Mouse (Mus musculus): Measurements from ENCODE around the gene Atrn. TPM values are rescaled to one million over a fixed set of nuclear protein-coding genes. Genes with fewer than 3 reads are reported as not detected.

The Atrn gene
- polyA plus RNA-seq, 1 experiment: 6.8 TPM

DNA sequence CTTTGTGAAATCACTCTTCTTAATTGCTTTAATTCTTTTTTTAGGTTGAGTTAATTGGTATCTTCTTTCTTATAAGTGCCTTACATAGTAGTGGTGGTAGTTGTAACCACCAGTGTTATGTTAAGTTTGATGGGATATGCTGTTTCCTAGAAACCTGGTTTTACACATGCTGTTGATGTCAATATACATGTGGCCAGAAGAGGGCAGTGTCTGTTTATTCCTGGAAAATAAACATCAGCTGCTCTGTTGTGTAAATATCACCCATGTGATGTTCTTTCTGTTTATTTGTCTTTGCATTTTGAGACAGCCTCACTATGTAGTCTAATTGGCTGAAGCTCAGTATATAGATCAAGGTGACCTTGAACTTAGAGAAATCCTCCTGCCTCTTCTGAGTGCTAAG is 55.6 kb downstream of the Atrn start:
- Histone ChIP-seq H3K4me2 (ENCODE audit: low read depth) (no peak overlapping the region), H3K27me3 (ENCODE audit: control insufficient read depth, insufficient read depth, insufficient read length) (no peaks in the 10 kb centered on the region), H3K79me2 (ENCODE audit: control insufficient read depth, insufficient read depth) (no peaks in the 10 kb centered on the region), H3K4me3 (no peak overlapping the region), H3ac (ENCODE audit: control insufficient read depth, insufficient read length) (no peak overlapping the region), H3K36me3 (ENCODE audit: control insufficient read depth, insufficient read depth) (peaks cover 7% of the 10 kb centered on the region)
- TF ChIP-seq MYOG (IDR thresholded peaks at IDR 0.05; ENCODE audit: control insufficient read depth in 1 of 3, insufficient read depth in 1 of 3, insufficient read length in 2 of 3, low read depth in 2 of 3): no peak
- TF ChIP-seq POLR2AphosphoS2 (IDR thresholded peaks at IDR 0.05; ENCODE audit: insufficient read length, low read depth): no peak

DNA sequence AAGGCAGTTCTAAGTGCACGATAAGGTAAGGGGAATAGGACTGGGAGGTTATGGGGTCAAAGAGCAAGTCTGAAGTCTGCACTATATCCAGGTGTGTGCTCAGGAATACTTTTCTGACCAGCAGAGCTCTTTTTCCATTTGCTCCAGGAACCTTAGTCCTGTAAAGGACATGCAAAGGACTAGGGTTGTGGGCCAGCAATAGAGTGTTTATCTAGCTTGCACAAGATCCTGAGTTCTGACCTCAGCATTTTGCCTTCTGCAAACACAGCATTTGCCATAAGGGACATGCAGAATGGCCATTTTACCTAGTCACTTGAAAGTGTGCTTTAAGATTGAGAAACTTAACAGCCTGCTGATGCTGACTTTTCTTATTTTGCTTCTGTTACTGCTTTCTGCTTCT is 58.7 kb downstream of the Atrn start:
- Histone ChIP-seq H3K4me2 (ENCODE audit: low read depth) (no peak overlapping the region), H3K36me3 (ENCODE audit: control insufficient read depth, insufficient read depth) (no peaks in the 10 kb centered on the region), H3K27me3 (ENCODE audit: control insufficient read depth, insufficient read depth, insufficient read length) (no peaks in the 10 kb centered on the region), H3ac (ENCODE audit: control insufficient read depth, insufficient read length) (no peak overlapping the region), H3K4me3 (no peak overlapping the region), H3K79me2 (ENCODE audit: control insufficient read depth, insufficient read depth) (no peaks in the 10 kb centered on the region)
- TF ChIP-seq TCF3 (IDR thresholded peaks at IDR 0.05; ENCODE audit: insufficient read length, low read depth) (no peak), USF1 (IDR thresholded peaks at IDR 0.05; ENCODE audit: low read depth) (no peak), CEBPB (IDR thresholded peaks at IDR 0.05; ENCODE audit: insufficient read depth, poor library complexity, severe bottlenecking) (no peak)

DNA sequence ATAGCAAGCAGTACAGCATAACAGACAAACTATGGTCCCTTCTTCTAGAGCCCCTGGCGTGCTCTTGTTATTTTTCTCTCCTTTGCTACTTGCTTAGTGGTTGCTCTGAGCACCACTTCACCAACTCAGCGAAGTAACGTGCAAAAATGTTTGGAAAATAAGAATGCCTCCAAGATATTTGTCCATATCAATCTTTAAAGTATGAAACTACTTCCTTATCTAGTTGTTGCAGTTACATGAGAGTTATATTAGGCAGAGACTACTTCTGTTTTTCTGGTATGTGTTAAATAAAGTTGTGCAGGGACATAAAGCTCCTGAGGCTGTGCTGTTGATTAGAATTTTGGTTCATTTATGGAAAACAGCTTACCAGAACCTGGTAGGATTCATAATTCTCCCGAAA is 64.7 kb downstream of the Atrn start:
- no peak overlapping the region for H3K4me3 ChIP-seq
- peaks cover 10% of the 10 kb centered on the region for H3K36me3 ChIP-seq (ENCODE audit: control insufficient read depth, insufficient read depth)
- H3K4me2 ChIP-seq (ENCODE audit: low read depth): no peak overlapping the region
- no peak overlapping the region for H3ac ChIP-seq (ENCODE audit: control insufficient read depth, insufficient read length)
- no peaks in the 10 kb centered on the region for H3K27me3 ChIP-seq (ENCODE audit: control insufficient read depth, insufficient read depth, insufficient read length)
- no peak for TF ChIP-seq USF1 (IDR thresholded peaks at IDR 0.05; ENCODE audit: low read depth)
- TF ChIP-seq SRF (IDR thresholded peaks at IDR 0.05; ENCODE audit: control insufficient read depth, insufficient read length, low read depth): no peak
- no peak for TF ChIP-seq E2F4 (IDR thresholded peaks at IDR 0.05; ENCODE audit: insufficient read depth)
- TF ChIP-seq CEBPB (IDR thresholded peaks at IDR 0.05; ENCODE audit: insufficient read depth, poor library complexity, severe bottlenecking): no peak
- no peak for TF ChIP-seq TCF12 (IDR thresholded peaks at IDR 0.05; ENCODE audit: insufficient read depth, poor library complexity, severe bottlenecking)
- no peak for TF ChIP-seq POLR2A (IDR thresholded peaks at IDR 0.05; ENCODE audit: insufficient read length, low read depth)
- TF ChIP-seq TCF3 (IDR thresholded peaks at IDR 0.05; ENCODE audit: insufficient read length, low read depth): no peak
- no peak for TF ChIP-seq POLR2AphosphoS2 (IDR thresholded peaks at IDR 0.05; ENCODE audit: insufficient read length, low read depth)
- TF ChIP-seq REST (IDR thresholded peaks at IDR 0.05; ENCODE audit: insufficient read depth, insufficient read length): no peak
- no peak for TF ChIP-seq MAX (IDR thresholded peaks at IDR 0.05; ENCODE audit: low read depth)
- H3K79me2 ChIP-seq (ENCODE audit: control insufficient read depth, insufficient read depth): no peaks in the 10 kb centered on the region

DNA sequence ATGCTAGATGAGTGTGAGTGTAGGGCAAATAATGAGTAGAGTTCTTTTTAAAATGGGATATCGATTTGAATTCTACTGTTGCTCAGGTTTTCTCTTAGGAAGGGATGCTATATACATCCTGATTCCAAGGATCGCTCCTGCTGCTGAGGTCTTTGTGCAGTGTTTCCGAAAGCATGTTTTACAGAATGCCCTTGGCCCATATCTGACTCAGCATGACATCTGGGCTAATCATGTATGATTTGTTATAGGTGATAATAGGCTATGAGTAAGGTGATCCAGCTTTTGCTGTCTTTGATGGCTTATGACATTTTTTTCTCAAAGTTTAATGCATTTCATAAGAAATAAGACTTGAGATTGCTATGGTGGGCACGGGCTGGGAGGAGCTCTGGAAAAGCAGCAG is 66.1 kb downstream of the Atrn start:
- no peak overlapping the region for H3K4me2 ChIP-seq (ENCODE audit: low read depth)

DNA sequence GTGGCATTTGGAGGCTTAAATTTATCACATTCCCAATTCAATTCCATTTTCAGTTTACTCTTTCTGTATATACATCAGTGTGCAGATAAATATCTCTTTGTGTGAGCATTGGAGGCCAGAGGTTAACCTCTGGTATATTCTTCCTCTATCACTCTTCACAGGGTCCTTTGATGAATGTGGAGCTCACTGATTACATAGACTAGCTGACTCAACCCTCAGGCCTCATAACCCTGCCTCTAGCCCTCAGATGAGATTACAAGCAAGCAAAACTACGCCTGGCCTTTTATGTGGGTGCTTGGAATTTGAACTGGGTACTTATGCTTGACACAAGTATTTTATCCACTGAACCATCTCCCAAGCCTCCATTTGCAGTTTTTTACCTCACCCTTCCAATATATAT is 68.6 kb downstream of the Atrn start:
- H3K4me3 ChIP-seq: no peak overlapping the region
- H3K4me2 ChIP-seq (ENCODE audit: low read depth): no peak overlapping the region
- H3K79me2 ChIP-seq (ENCODE audit: control insufficient read depth, insufficient read depth): no peaks in the 10 kb centered on the region
- no peak for TF ChIP-seq E2F4 (IDR thresholded peaks at IDR 0.05; ENCODE audit: insufficient read depth)
- no peak for TF ChIP-seq SRF (IDR thresholded peaks at IDR 0.05; ENCODE audit: control insufficient read depth, insufficient read length, low read depth)
- TF ChIP-seq MAX (IDR thresholded peaks at IDR 0.05; ENCODE audit: low read depth): no peak
- TF ChIP-seq TCF12 (IDR thresholded peaks at IDR 0.05; ENCODE audit: insufficient read depth, poor library complexity, severe bottlenecking): no peak
- TF ChIP-seq MYOG (IDR thresholded peaks at IDR 0.05; ENCODE audit: control insufficient read depth in 1 of 3, insufficient read depth in 1 of 3, insufficient read length in 2 of 3, low read depth in 2 of 3): no peak
- no peak for TF ChIP-seq USF1 (IDR thresholded peaks at IDR 0.05; ENCODE audit: low read depth)
- no peak for TF ChIP-seq POLR2A (IDR thresholded peaks at IDR 0.05; ENCODE audit: insufficient read length, low read depth)
- H3K36me3 ChIP-seq (ENCODE audit: control insufficient read depth, insufficient read depth): peaks cover 24% of the 10 kb centered on the region
- H3ac ChIP-seq (ENCODE audit: control insufficient read depth, insufficient read length): no peak overlapping the region
- H3K27me3 ChIP-seq (ENCODE audit: control insufficient read depth, insufficient read depth, insufficient read length): no peaks in the 10 kb centered on the region

More for the DNA sequence above, 66.1 kb downstream of the Atrn start:
- no peak overlapping the region for H3ac ChIP-seq (ENCODE audit: control insufficient read depth, insufficient read length)
- no peak overlapping the region for H3K4me3 ChIP-seq
- no peak for TF ChIP-seq MYOG (IDR thresholded peaks at IDR 0.05; ENCODE audit: control insufficient read depth in 1 of 3, insufficient read depth in 1 of 3, insufficient read length in 2 of 3, low read depth in 2 of 3)
- no peak for TF ChIP-seq SRF (IDR thresholded peaks at IDR 0.05; ENCODE audit: control insufficient read depth, insufficient read length, low read depth)
- no peak for TF ChIP-seq MAX (IDR thresholded peaks at IDR 0.05; ENCODE audit: low read depth)
- no peak for TF ChIP-seq MYOD1 (IDR thresholded peaks at IDR 0.05; ENCODE audit: control insufficient read depth in 1 of 3, insufficient read length in 2 of 3, low read depth in 2 of 3)
- no peak for TF ChIP-seq E2F4 (IDR thresholded peaks at IDR 0.05; ENCODE audit: insufficient read depth)
- no peak for TF ChIP-seq POLR2A (IDR thresholded peaks at IDR 0.05; ENCODE audit: insufficient read length, low read depth)
- TF ChIP-seq POLR2AphosphoS2 (IDR thresholded peaks at IDR 0.05; ENCODE audit: insufficient read length, low read depth): no peak
- TF ChIP-seq USF1 (IDR thresholded peaks at IDR 0.05; ENCODE audit: low read depth): no peak
- TF ChIP-seq CEBPB (IDR thresholded peaks at IDR 0.05; ENCODE audit: insufficient read depth, poor library complexity, severe bottlenecking): no peak
- no peak for TF ChIP-seq REST (IDR thresholded peaks at IDR 0.05; ENCODE audit: insufficient read depth, insufficient read length)
- TF ChIP-seq TCF12 (IDR thresholded peaks at IDR 0.05; ENCODE audit: insufficient read depth, poor library complexity, severe bottlenecking): no peak
- TF ChIP-seq TCF3 (IDR thresholded peaks at IDR 0.05; ENCODE audit: insufficient read length, low read depth): no peak
- peaks cover 18% of the 10 kb centered on the region for H3K36me3 ChIP-seq (ENCODE audit: control insufficient read depth, insufficient read depth)
- no peaks in the 10 kb centered on the region for H3K79me2 ChIP-seq (ENCODE audit: control insufficient read depth, insufficient read depth)
- H3K27me3 ChIP-seq (ENCODE audit: control insufficient read depth, insufficient read depth, insufficient read length): no peaks in the 10 kb centered on the region
